Mouse (Mus musculus) testis, postnatal 10 days (tissue): Measurements from ENCODE around the gene Slc12a7.
"Not testable (repeated sequence)": the region's sequence is repeated elsewhere in the genome, so short reads cannot be mapped to it uniquely, and the experiment has no call there.

Source experiments
- DNase-seq: peaks from one replicate; pipeline ENCODE4 v3.0.0; 2021; ENCODE audit warnings: low spot score

The Slc12a7 gene

DNA sequence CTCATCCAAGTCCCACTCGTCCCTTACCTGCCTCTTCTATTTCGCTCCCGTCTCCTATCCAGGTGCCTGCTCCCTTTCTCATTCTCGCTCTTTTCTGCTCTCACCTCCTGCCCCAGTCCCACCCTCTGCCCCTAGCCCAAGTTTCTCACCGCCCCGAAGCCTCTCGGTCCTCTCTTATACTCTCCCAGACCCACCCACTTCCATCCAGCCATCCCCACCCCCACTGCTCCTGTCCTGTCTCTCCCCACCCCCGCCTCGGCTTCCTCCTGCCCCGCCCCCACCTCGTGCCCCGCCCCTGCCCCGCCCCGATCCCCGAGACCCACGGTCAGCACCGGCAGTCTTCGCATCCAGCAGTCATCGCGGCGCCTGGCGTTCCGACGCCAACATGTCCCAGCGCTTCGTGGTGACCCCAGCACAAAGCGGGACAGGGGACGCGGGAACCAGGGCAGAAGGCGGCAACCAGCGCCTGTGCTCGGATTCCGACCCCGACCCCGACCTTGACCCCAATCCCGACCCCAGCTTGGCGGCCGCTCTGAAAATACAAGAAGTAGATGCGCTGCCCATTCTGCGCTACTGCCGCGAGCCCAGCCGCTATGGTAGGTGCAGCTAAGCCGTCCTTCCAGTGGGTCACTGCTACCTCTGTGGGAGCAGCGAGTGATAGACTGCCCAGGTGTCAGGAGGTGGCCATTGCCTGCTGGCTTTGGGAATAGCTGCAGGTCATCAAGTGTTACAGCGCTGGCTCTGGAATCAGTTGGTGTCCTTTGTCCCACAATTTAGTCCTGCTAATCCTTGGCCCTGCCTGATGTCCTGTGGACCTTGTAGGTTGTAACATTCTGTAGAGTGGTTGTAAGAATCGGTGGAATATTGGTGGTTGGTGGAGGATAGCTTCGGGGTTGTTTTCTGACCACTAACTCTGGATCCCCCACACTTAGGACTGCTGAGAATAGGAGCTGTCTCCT is at the start of gene Slc12a7:
Gene Slc12a7, plus strand, starts transcription at position 353 of the 959 bp plus-strand sequence.
- DNase-seq, result peak; percentile 61

DNA sequence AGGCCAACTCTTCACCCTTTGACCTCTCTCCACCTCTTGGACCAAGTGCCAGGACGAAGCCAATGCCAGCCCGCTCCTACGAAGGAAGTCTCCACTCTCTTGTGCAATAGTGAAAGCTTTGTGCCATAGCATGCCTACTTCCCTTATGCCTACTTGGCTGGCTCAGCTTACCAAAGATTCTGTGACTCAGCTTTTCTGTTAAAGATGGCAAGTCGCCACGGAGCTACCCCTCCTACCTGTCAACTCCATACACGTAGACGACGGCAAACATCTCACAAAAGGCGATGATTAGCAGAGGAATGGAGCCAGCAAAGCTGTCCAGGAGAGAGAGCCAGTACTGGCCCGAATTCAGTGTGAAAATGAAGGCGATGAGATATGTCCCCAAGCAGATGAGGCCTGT is 49.2 kb upstream of the Slc12a7 start:
- no peak for DNase-seq

DNA sequence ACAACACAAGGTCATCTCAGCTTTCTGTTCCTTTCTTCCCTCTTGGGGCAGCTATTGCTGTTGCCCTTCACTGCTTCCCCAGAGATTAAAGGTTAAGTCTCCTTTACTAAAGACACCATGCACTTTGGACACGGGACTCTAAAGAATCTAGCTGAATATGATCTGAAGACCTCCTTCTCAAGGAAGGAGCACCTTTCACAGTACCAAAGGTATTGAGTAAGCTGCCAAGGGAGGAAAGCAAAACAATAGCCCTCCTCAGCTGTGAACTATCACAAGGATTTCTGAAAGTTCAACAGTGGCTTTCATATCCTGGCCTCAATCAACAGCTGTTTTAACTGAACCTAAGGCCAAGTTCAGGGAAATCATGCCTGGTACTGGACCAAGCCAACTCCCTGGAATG is 48.5 kb upstream of the Slc12a7 start:
- no peak for DNase-seq

DNA sequence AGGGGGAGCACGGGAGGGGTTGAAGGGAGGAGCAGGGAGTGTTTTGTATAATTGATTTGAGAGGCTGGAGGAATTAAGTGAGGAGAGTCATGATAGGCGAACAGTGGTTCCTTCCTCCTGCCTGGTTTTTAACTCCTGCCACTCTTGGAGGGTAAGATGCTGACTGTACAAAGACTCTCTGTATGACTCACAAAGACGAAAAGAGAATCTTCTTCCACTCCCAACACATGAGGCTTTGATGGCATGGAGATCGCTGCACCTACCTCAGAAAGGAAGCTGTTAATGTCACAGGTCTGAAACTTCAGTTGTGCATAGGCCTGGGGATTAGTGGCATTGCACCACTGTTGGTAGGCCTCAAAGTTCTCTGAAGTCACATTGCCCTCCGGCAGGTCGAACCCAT is 47.4 kb upstream of the Slc12a7 start:
- DNase-seq, result no peak

GRCm38 (mm10) chr13:73687601-73688000 is 45.3 kb upstream of the Slc12a7 start:
- no peak for DNase-seq

- DNase-seq, result no peak
Observed at GRCm38 (mm10) chr13:73688934-73689333, 44.0 kb upstream of the Slc12a7 start.

GRCm38 (mm10) chr13:73692249-73692868 is 40.5 kb upstream of the Slc12a7 start:
- peak; percentile 83 for DNase-seq

GRCm38 (mm10) chr13:73693333-73693732 is 39.6 kb upstream of the Slc12a7 start:
- no peak for DNase-seq

GRCm38 (mm10) chr13:73694972-73695371 is 37.9 kb upstream of the Slc12a7 start:
- no peak for DNase-seq

- DNase-seq, result no peak
Observed at GRCm38 (mm10) chr13:73696529-73696928, 36.4 kb upstream of the Slc12a7 start.

GRCm38 (mm10) chr13:73699714-73700113 is 33.2 kb upstream of the Slc12a7 start:
- DNase-seq, result no peak

DNA sequence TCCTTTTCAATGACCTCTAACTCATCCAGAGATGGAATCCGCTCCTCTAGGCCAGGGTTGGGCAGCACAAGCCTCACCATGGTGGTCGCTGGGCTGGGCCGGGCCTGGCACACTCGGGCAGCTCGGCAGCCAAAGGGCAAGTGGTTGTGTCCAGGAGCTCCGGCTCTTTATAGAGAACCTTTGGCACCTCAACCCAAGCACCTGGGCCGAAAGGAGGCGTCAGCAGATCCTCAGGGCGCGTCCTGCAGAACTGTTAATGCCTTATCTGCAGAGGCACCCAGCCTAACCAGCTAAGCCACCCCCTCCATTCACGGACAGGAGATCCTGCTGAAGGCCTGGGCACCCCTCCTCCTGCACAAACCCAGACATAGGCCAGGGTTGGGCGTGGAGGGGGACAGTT is 32.3 kb upstream of the Slc12a7 start:
- no peak for DNase-seq

- DNase-seq, result no peak
Observed at GRCm38 (mm10) chr13:73701161-73701883, 31.6 kb upstream of the Slc12a7 start.

- DNase-seq, result no peak
Observed at GRCm38 (mm10) chr13:73702776-73703175, 30.1 kb upstream of the Slc12a7 start.

GRCm38 (mm10) chr13:73703486-73703885 is 29.4 kb upstream of the Slc12a7 start:
- DNase-seq, result not testable (repeated sequence)

DNA sequence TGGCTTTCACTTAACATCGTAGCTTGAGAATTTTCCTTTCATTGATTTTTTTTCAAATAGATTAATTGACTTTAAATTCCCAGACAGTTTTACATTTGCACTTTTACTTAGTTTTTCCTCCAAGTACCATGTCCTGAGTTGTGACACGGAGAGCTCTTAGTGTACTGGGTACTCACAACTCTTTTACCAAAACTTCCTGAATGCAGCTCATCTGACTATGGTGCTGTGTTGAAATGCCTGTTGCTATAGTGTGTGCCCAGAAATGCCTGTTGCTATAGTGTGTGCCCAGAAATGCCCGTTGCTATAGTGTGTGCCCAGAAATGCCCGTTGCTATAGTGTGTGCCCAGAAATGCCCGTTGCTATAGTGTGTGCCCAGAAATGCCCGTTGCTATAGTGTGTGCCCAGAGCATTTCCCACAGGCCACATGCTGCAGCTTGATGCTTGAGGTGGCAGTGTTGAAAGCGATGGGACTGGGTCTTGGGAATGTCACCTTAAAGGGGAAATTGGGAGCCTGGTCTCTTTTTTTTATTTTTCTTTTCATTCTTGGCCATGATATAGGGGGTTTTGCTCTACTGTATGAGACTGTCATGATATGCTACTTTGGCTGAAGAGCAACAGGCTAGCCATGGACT is 28.1 kb upstream of the Slc12a7 start, which contains the start of gene Slc6a19:
Gene Slc6a19, minus strand, starts transcription at position 172 of the 632 bp plus-strand sequence.
- no peak for DNase-seq

DNA sequence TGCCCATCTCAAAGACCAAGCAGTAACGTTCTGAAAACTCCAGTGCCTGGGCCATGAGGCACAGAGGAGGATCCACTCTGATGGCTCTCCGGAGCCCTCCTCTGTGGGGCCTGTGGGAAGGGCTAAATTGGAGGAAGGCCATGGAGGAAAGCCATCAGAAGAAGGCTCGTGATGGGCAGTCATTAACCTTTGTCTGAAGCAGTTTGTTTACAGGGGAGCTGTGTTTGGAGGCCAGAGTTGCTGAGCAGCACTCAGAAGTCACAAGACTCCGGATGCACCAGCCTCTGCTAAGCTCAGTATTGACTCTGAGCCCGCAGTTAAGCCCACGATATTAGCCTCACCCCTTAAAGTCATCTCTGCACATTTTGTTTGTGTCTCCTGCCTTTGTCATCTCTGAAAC is 23.4 kb upstream of the Slc12a7 start:
- no peak for DNase-seq

- DNase-seq, result no peak
Observed at GRCm38 (mm10) chr13:73711221-73711620, 21.7 kb upstream of the Slc12a7 start.

DNA sequence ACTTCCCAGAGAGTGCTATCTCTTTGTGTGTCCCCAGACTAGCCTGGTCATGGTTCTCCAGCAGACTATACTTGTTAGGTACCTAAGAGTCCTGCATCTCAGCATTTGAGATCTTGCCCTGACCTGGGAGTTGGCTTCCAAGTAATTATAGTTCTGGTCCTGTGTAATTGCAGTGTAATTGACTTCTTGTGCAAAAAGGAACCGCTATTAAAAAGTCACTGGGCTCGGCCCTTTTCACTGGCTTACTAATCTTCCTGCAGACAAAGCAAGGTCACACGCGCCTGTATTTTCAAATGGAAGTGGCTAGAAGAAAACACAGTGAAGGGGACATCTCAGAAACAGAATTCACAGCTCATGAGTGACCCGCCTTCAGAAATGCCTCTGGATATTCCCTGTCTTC is 21.1 kb upstream of the Slc12a7 start:
- no peak for DNase-seq

DNA sequence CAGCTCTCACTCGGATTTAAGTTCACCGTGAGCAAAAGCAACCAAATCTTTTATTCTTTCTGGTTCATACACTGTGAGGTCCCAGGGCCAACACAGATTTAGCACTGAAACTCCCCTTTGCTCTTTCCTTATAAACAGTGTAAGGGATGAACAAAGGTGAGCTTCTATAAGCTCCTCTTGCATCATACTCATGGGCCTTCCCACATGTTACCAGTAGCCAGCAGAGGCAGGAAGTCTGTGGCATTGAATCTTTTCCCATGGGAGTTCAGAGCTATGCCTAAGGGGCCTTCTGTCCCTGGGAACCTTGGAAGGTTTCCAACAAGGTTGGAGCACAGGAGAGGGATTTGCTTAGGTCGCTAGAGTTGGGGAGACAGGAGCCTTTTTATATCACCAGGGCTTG is 20.7 kb upstream of the Slc12a7 start:
- DNase-seq, result no peak

GRCm38 (mm10) chr13:73713204-73713603 is 19.7 kb upstream of the Slc12a7 start:
- no peak for DNase-seq

DNA sequence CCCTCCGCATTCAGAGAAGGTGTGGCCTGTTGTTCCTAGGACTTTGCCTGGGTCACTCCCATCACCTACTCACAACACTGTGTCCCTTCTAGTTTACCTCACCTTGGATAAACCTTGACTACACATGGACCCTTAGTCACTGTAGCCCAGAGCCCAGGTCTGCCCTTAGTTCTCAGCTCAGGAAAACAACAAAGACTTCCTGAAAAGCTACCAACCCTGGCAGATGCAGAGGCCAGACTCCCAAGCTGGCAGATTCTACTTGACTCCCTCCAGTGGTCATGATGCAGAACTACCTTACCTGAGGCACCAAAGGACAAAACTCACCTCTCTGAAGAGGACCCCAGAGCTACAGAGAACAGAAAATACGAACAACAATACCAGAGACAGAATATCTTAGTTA is 18.9 kb upstream of the Slc12a7 start:
- no peak for DNase-seq
